Mouse (Mus musculus) heart, postnatal 4 days (tissue): ENCODE results near the gene Actn4. TPM values are rescaled to one million over a fixed set of nuclear protein-coding genes. Genes with fewer than 3 reads are reported as not detected.

ENCODE experiments used
- DNase-seq: peaks from one replicate; pipeline ENCODE4 v3.0.0; 2021
- total RNA-seq, 2 experiments: library from RNA; stranded (reverse); gene quantifications; 2 replicates each; pipeline ENCODE4 v1.2.3; 2021

Actn4 gene
- total RNA-seq, 2 experiments from 2014 or later = 224 to 231 TPM

DNA sequence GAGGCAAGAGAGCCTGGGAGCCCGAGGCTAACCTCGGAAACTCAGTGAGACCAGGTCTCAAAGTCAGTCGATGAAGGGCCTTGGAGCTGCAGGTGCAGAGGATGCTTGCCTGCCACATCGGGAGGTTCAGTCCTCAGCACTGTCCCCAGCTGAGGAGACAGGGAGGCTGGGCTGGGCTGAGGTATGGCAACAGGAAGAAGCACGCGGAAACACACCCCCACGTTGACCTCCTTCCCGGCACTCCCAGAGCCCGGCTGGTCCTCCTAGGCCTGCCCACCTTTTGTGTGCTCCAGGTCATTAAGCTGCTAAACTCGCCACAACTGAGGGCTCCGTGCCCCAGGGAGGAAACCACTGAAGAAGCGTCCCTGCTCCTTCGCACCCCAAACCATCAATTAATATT is 80.9 kb downstream of the Actn4 start, which contains the start of gene Capn12:
Gene Capn12 (plus strand): TSS at position 224 of the 400 bp plus-strand sequence.
- DNase-seq = no peak

DNA sequence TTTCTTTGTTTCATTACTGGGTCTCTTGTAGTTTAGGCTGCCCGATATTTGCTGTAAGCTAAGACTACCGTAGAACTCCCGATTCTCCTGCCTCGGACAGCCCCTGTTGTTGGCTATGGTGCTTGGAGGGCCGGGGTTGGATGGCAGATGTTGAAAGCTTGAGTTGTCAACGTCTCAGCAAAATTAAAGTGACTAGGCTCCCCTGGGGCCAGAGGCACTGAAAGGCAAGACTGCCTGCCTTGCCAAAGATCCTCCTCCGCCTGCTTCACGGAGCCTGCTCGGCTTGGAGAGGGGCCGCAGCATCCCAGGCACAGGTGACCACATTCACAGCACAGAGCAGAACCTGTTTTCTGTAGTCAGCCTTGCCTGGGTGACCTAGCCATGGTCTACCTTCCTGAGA is 81.6 kb downstream of the Actn4 start:
- DNase-seq = no peak

- DNase-seq = no peak
Observed at GRCm38 (mm10) chr7:28879606-28880005, 82.5 kb downstream of the Actn4 start.

GRCm38 (mm10) chr7:28877856-28878255 is 84.3 kb downstream of the Actn4 start:
- no peak for DNase-seq

GRCm38 (mm10) chr7:28877155-28877554 is 85.0 kb downstream of the Actn4 start:
- DNase-seq = no peak

DNA sequence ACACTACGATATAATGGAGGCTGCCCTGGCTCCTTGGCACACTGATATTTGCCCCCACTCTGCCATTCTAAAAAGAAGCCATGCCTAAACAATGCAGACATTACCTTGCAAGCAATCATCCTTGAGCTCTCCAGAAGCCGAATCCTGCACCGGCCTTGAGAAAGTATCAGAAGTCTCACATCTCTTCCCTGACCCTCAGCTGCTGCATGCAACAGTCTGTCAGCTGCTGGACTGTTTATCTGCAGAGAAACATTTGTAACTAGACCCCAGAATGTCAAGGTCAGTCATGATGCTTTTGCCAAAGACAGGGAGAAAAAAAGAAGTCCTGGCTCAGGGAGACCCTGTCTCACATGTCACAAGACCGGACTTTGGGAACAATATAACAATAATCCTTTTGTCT is 86.0 kb downstream of the Actn4 start:
- DNase-seq = no peak

- DNase-seq = no peak
Observed at GRCm38 (mm10) chr7:28874565-28874964, 87.6 kb downstream of the Actn4 start.

- DNase-seq = no peak
Observed at GRCm38 (mm10) chr7:28870901-28871664, 91.1 kb downstream of the Actn4 start.

- DNase-seq = peak; percentile 84
Observed at GRCm38 (mm10) chr7:28867508-28868340, 94.4 kb downstream of the Actn4 start.

GRCm38 (mm10) chr7:28866769-28867507 is 95.2 kb downstream of the Actn4 start:
- no peak for DNase-seq

- DNase-seq = peak; percentile 87
Observed at GRCm38 (mm10) chr7:28865481-28866300, 96.4 kb downstream of the Actn4 start.

DNA sequence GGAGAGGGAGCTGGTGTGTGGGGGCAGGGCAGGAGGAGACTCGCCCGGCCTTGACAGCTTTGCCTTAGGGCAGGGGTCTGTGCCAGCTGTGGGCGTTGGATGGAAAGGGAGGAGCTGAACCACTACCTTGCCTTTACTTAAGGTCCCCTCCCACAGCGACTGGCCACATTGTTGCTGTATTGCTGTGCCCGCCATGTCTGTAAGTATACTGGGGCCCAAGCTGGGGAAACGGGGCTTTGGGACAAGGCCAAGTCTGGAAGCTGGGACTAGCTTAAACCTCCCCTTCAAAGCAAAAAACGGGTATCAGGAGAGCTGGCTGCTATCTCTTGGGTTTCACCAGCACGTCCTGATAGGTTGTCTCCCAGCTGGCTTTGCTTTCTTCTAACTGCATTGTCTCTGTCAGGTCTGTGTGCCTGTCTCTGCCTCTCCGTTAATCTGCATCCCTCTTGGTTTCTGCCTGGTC is 97.8 kb downstream of the Actn4 start:
- DNase-seq = peak; percentile 17

DNA sequence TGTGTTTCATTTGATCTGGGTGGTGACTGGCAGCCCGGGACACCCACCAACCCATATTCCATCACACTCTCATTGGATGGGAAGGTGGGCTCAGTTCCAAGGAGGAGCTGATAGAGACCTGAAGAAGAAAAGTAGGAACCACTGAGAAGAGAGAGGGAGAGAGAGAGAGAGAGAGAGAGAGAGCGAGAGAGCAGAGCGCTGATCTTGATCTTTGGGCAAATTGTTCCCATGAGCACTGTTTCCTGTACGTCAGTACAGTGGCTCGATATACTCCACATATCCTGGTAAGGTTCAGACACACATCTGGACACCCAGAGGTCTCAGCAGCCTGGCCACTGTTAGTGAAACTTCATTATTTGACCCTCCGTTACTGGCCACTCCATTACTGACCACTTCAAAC is 98.6 kb downstream of the Actn4 start, which contains the start of gene Lgals7:
Gene Lgals7 (plus strand): TSS at position 314 of the 400 bp plus-strand sequence.
- no peak for DNase-seq

DNA sequence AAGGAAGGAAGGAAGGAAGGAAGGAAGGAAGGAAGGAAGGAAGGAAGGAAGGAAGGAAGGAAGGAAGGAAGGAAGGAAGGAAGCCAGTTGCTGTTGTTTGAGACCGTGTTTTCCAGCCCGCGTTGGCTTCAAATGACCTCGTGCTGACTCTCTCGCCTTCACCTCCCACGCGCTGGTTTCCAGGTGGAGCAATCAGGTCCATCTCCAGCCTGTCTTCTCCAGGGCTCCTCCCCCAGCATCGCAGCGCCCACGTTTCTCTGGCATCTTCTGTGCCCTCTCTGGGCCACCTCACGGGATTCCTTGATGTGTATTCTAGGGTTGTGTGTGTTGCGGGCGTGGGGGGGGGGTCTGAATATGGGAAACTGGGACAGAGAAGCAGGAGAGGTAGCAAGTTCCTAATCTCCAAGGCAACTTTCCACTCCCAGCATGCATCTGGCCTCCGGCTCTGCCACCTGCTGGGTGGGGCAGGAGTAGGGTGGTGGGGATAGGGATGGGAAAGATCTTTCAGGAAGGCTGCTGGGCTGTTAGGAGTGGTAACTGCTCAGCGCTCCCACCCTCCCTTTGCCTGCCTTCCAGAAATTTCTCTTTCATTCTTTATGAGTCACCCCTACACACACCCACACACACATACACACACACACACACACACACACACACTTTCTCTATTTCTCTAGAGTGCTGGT is 99.2 kb downstream of the Actn4 start:
- peak; percentile 14 for DNase-seq

GRCm38 (mm10) chr7:28860898-28861297 is 101.2 kb downstream of the Actn4 start:
- no peak for DNase-seq

- DNase-seq = no peak
Observed at GRCm38 (mm10) chr7:28859953-28860352, 102.2 kb downstream of the Actn4 start.

DNA sequence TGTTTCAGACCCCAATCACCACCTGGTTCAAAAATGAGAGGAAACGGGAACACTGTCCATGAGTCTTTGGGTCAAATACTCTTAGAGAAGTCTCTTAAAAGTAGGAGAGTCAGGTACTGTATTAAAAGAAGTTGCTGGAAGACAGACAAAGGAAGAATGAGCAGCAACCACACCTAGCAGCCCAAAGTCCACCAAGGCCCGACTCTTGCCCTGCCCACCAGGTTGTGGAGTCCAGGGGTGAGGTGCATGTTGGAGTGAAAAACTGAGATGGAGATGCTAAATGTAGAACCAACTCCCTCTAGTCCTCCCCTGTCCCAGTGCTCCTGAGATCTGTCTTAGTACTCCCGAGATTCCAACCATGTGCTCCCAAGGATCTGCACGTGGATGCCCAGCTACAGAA is 111.5 kb downstream of the Actn4 start:
- DNase-seq = no peak

DNA sequence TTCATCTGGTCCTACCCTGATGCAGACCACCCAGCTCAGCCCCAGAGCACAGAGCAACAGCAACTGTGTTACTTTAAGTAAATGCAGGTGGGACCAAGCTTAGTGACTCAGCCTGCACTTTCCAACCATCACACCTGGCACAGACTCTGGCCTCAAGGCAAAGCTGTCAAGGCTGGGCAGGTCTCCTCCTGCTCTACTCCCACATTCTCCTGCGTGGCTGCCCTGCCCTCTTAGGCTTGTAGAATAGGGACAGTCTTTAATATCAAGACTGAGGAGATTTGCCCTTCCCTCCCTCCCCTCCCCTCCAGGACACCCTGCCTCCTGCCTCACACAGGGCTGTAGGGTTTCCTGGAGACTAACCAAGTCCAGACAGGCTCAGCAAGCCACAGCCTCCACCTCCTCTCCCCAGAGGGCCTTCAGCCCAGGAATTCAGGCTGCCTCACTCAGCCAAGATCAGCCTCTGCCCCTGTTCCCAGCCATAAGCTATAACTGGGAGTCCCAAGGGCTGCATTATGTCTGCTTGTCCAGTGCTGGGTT is 112.4 kb downstream of the Actn4 start:
- no peak for DNase-seq

GRCm38 (mm10) chr7:28847273-28847672 is 114.9 kb downstream of the Actn4 start:
- no peak for DNase-seq
